Mouse (Mus musculus) lung, postnatal 0 days (tissue): Measurements from ENCODE around the gene Atp2b2.

Experiments used
- CTCF ChIP-seq: IDR thresholded peaks from 2 replicates; pipeline ENCODE4 v1.5.1; 2016; ENCODE audit warnings: antibody characterized with exemption, mild to moderate bottlenecking
- EP300 ChIP-seq: IDR thresholded peaks from 2 replicates; pipeline ENCODE4 v1.6.1; 2016; ENCODE audit warnings: antibody characterized with exemption, mild to moderate bottlenecking, control low read depth

DNA sequence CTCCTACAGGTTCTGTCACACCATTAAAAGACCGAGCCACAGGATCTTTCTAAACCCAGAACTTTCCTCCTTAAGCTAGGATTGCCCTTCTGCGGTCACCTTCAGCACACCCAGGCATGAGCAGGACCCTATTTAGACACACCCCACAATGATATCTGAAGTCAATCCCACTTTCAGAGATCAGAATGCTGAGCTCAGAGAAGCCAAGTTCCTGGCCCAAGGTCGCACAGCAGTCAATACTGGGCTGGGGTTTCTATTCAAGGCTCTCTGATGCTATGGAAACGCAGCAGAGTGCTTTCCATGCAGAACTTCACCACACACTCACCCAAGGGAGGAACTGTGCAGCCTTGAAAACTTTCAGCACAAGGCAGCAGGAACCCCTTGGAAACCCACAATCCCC, 157.6 kb downstream of the Atp2b2 start:
- TF ChIP-seq CTCF (no peak), EP300 (no peak)
